Mouse (Mus musculus) retina, postnatal 1 day (tissue): ENCODE results near the gene Krtap9-3.

Experiments used
- DNase-seq: peaks from one replicate; pipeline ENCODE4 v3.0.0-alpha.2; 2012

Gene Krtap9-3

DNA sequence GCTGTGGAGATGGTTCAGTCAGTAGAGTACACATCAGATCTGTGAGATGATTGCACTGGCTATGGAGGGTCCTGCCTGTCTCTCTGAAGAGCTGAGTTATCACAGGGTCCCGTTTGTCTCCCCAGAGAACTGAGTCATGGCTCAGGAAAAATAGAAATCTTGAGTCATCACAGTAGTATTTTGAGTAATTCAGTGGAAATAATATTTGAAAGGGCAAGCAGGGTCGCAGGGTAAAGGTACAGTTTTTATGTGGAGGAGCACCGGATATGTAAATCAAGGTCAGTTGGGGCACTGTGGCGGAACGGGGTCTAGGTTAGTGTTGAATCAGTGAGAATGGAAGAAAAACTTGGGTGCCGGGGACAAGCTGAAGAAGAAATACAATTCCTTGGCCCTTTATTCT is 35.3 kb downstream of the Krtap9-3 start:
- no peak for DNase-seq

DNA sequence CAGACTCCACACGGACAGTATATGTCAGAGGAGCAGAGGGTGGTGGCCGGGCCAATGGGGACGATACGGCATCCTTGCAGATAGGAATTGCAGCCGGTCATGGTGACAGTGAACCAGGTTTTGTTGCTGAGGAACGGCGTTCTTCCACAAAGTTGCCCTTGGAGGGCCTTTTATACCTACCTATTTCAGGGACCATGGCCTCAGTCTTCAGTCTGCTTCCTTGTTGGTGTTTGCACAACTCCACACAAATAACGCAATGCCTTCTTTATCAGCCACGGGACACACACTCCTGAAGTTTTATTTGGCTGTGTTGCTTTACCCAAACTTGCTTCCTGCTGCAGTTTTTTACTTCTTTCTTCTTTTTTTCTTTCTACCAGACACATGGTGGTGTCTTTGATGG is 38.5 kb downstream of the Krtap9-3 start, which contains the start of gene Gm11939:
Gene Gm11939, minus strand, starts transcription at position 101 of the 400 bp plus-strand sequence.
- DNase-seq = no peak

DNA sequence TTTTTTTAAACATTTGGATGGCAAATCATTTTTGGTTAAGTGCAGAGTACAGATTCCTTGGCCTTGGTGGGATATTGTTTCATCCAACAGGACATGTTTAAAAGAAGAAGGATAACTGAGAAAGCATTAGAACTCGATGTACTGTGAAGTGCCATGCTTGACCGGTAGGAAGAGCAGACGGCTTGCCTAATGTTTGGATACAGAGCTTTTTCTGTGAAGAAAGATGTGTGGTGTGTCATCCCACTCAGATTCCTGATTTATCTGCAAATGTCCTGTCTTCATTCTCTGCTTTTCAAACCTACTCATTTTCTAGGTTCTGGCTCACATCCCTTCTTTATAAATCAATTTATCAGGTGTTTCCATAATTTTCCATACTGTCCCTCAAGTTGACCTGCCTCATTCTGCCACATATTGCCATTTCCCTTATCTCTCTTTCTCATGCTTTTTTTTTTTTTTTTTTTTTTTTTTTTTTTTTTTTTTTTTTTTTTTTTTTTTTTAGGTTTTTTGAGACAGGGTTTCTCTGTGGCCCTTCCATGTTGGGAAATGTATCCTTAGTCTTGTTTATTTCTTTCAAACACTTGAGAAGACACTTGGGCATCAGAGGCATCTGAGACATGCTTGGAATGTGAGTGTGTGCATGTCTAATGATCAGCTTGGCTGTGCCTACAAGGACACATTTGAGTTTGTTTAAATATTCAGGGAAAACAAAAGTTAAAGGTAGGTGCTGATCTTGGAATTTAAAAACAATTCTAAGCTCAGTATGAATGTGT is 39.7 kb downstream of the Krtap9-3 start:
- no peak for DNase-seq

DNA sequence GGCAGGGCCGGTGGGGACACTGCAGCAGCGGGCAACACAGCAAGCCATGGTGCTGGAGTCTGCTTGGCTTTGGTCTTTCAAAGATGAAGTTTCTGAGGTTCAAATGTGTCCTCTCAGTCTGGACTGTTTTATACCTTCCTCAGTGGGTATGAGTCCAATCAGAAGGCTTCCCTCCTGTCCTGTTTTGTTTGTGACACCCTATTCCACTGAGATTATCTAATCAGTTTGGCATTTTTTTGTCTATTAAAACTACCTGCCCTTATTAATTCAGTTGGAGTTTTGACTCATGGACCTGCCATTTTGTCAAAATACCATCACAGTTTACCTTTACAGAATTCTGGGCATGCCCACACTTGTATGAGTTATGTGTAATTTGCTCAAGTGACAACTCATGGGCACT is 41.2 kb downstream of the Krtap9-3 start, which contains the start of gene Krtap3-2:
Gene Krtap3-2, minus strand, starts transcription at position 101 of the 400 bp plus-strand sequence.
- no peak for DNase-seq

DNA sequence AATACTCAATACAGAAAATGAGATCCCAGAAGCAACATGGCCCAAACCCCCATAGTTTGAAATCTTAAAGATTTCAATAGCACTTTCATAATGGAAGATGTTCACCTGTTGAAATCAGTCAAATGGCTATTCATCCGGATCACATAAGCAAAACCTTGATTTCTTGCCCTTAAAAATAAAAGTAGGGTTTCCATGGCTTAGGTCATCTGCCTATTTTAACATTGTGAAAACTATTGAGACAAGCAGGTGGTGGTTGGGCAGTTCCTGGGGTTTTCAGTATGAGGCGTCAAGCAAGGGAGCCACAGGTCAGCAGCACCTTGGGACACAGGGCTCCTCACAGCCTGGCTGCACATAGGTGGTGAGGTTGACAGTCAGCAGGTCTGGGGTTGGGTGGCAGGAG is 41.7 kb downstream of the Krtap9-3 start:
- DNase-seq = no peak

DNA sequence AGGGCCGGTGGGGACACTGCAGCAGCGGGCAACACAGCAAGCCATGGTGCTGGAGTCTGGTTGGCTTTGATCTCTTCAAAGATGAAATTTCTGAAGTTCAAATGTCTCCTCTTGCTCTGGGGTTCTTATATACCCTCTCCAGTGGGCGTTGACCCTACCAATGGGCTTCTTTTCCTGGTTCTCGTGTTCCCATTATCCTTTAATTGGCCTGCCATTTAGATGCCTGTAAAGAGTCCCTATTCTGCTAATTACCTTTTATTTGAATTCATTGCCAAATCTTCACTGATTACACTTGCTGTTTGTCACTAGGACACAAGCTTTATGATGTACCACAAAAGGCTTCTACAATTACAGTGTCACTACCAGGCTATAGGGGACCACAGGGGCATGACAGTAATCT is 47.1 kb downstream of the Krtap9-3 start, which contains the start of gene Krtap3-3:
Gene Krtap3-3, minus strand, starts transcription at position 101 of the 400 bp plus-strand sequence.
- DNase-seq = no peak

DNA sequence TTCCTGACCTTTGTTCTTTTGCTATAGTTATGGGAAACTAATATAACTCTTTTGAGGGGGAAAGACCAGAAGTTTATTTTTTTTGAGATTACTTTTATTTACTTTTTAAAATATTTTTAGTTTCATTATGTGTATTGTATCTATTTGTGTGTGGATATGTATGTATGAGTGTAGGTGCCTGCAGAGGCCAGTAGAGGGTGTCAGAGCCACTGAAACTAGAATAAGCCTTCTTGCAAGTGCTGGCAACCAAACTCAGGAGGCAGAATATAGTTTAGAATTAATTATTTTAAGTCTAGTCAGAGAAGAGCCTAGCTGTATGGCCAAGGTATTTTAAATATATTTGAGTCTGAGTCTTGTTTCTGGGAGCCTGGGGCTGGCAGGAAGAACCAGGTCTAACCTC is 50.0 kb downstream of the Krtap9-3 start:
- no peak for DNase-seq
